Mouse (Mus musculus): ENCODE results near the gene Lyrm4. TPM values are rescaled to one million over a fixed set of nuclear protein-coding genes. Genes with fewer than 3 reads are reported as not detected.
"Not testable (repeated sequence)": the region's sequence is repeated elsewhere in the genome, so short reads cannot be mapped to it uniquely, and the experiment has no call there.

The Lyrm4 gene
- polyA plus RNA-seq, 1 experiment from 2014 or later = 24.8 TPM

- no peaks in the 10 kb centered on the region for H3K4me1 ChIP-seq (ENCODE audit: control insufficient read depth, insufficient read depth, low read length)
- ATAC-seq (ENCODE audit: low read depth) = no peak
- H3K4me3 ChIP-seq (ENCODE audit: low read depth, low read length) = no peak overlapping the region
- DNase-seq (ENCODE audit: low spot score) = no peak
- no peaks in the 10 kb centered on the region for H3K27me3 ChIP-seq (replicated peaks; ENCODE audit: control insufficient read depth, insufficient read depth, low read length)
- H3K36me3 ChIP-seq (ENCODE audit: control insufficient read depth, insufficient read depth, low read length) = no peaks in the 10 kb centered on the region
- no peak overlapping the region for H3K9ac ChIP-seq (ENCODE audit: low read depth, low read length)
- no peaks in the 10 kb centered on the region for H3K9me3 ChIP-seq (ENCODE audit: control insufficient read depth, low read length)
- no peak overlapping the region for H3K27ac ChIP-seq (replicated peaks; ENCODE audit: low read depth, low read length)
- H3K4me2 ChIP-seq (ENCODE audit: low read depth, low read length) = no peak overlapping the region
- 79% methylated on average over 3 of the region's 3 CpGs for WGBS
These were observed 122.1 kb downstream of the Lyrm4 start for GRCm38 (mm10) chr13:35995231-35995630.

GRCm38 (mm10) chr13:35994067-35994466, 123.3 kb downstream of the Lyrm4 start:
- Histone ChIP-seq H3K4me1 (ENCODE audit: control insufficient read depth, insufficient read depth, low read length) (no peaks in the 10 kb centered on the region), H3K4me3 (ENCODE audit: low read depth, low read length) (no peak overlapping the region), H3K36me3 (ENCODE audit: control insufficient read depth, insufficient read depth, low read length) (no peaks in the 10 kb centered on the region), H3K9ac (ENCODE audit: low read depth, low read length) (no peak overlapping the region), H3K4me2 (ENCODE audit: low read depth, low read length) (no peak overlapping the region), H3K27ac (replicated peaks; ENCODE audit: low read depth, low read length) (no peak overlapping the region), H3K27me3 (replicated peaks; ENCODE audit: control insufficient read depth, insufficient read depth, low read length) (no peaks in the 10 kb centered on the region), H3K9me3 (ENCODE audit: control insufficient read depth, low read length) (no peaks in the 10 kb centered on the region)
- DNase-seq (ENCODE audit: low spot score) = peak; percentile 47
- WGBS = 66% methylated on average over 8 of the region's 8 CpGs
- ATAC-seq (ENCODE audit: low read depth) = no peak

GRCm38 (mm10) chr13:35991185-35991584, 126.1 kb downstream of the Lyrm4 start:
- H3K4me1 ChIP-seq (ENCODE audit: control insufficient read depth, insufficient read depth, low read length); H3K9me3 ChIP-seq (ENCODE audit: control insufficient read depth, low read length); H3K9ac ChIP-seq (ENCODE audit: low read depth, low read length); H3K4me2 ChIP-seq (ENCODE audit: low read depth, low read length); H3K4me3 ChIP-seq (ENCODE audit: low read depth, low read length); DNase-seq (ENCODE audit: low spot score); H3K27me3 ChIP-seq (replicated peaks; ENCODE audit: control insufficient read depth, insufficient read depth, low read length); H3K36me3 ChIP-seq (ENCODE audit: control insufficient read depth, insufficient read depth, low read length); H3K27ac ChIP-seq (replicated peaks; ENCODE audit: low read depth, low read length); ATAC-seq (ENCODE audit: low read depth): not testable (repeated sequence)
- WGBS = 98% methylated on average over 18 of the region's 21 CpGs

- Histone ChIP-seq H3K27ac (replicated peaks; ENCODE audit: low read depth, low read length) (no peak overlapping the region), H3K9me3 (ENCODE audit: control insufficient read depth, low read length) (no peaks in the 10 kb centered on the region), H3K27me3 (replicated peaks; ENCODE audit: control insufficient read depth, insufficient read depth, low read length) (no peaks in the 10 kb centered on the region), H3K4me3 (ENCODE audit: low read depth, low read length) (no peak overlapping the region), H3K4me2 (ENCODE audit: low read depth, low read length) (no peak overlapping the region), H3K4me1 (ENCODE audit: control insufficient read depth, insufficient read depth, low read length) (no peaks in the 10 kb centered on the region), H3K9ac (ENCODE audit: low read depth, low read length) (no peak overlapping the region), H3K36me3 (ENCODE audit: control insufficient read depth, insufficient read depth, low read length) (no peaks in the 10 kb centered on the region)
- ATAC-seq (ENCODE audit: low read depth) (no peak), DNase-seq (ENCODE audit: low spot score) (no peak)
- 71% methylated on average over 3 of the region's 3 CpGs for WGBS
These were observed 128.0 kb downstream of the Lyrm4 start for GRCm38 (mm10) chr13:35989329-35989728.

GRCm38 (mm10) chr13:35982985-35983384, 134.3 kb downstream of the Lyrm4 start:
- 86% methylated on average over 6 of the region's 6 CpGs for WGBS
- ATAC-seq (ENCODE audit: low read depth) (no peak), DNase-seq (ENCODE audit: low spot score) (no peak)
- Histone ChIP-seq H3K9me3 (ENCODE audit: control insufficient read depth, low read length) (no peaks in the 10 kb centered on the region), H3K4me3 (ENCODE audit: low read depth, low read length) (no peak overlapping the region), H3K27me3 (replicated peaks; ENCODE audit: control insufficient read depth, insufficient read depth, low read length) (no peaks in the 10 kb centered on the region), H3K9ac (ENCODE audit: low read depth, low read length) (no peak overlapping the region), H3K36me3 (ENCODE audit: control insufficient read depth, insufficient read depth, low read length) (peaks cover 4% of the 10 kb centered on the region; the same call in 1 of the 2 replicates), H3K27ac (replicated peaks; ENCODE audit: low read depth, low read length) (no peak overlapping the region), H3K4me2 (ENCODE audit: low read depth, low read length) (no peak overlapping the region), H3K4me1 (ENCODE audit: control insufficient read depth, insufficient read depth, low read length) (no peaks in the 10 kb centered on the region)

GRCm38 (mm10) chr13:35980471-35980870, 136.9 kb downstream of the Lyrm4 start:
- ATAC-seq (ENCODE audit: low read depth) = no peak
- no peak overlapping the region for H3K27ac ChIP-seq (replicated peaks; ENCODE audit: low read depth, low read length)

GRCm38 (mm10) chr13:35976912-35977311, 140.4 kb downstream of the Lyrm4 start:
- H3K9ac ChIP-seq (ENCODE audit: low read depth, low read length) = no peak overlapping the region
- H3K36me3 ChIP-seq (ENCODE audit: control insufficient read depth, insufficient read depth, low read length) = peaks cover 4% of the 10 kb centered on the region; the same call in 1 of the 2 replicates
- ATAC-seq (ENCODE audit: low read depth) (no peak), DNase-seq (ENCODE audit: low spot score) (peak; percentile 30)
- H3K4me2 ChIP-seq (ENCODE audit: low read depth, low read length) = no peak overlapping the region
- no peak overlapping the region for H3K27ac ChIP-seq (replicated peaks; ENCODE audit: low read depth, low read length)
- no peak overlapping the region for H3K4me3 ChIP-seq (ENCODE audit: low read depth, low read length)
- 88% methylated on average over 7 of the region's 7 CpGs for WGBS
- H3K4me1 ChIP-seq (ENCODE audit: control insufficient read depth, insufficient read depth, low read length) = no peaks in the 10 kb centered on the region
- H3K27me3 ChIP-seq (replicated peaks; ENCODE audit: control insufficient read depth, insufficient read depth, low read length) = no peaks in the 10 kb centered on the region
- no peaks in the 10 kb centered on the region for H3K9me3 ChIP-seq (ENCODE audit: control insufficient read depth, low read length)

More at GRCm38 (mm10) chr13:35980471-35980870, 136.9 kb downstream of the Lyrm4 start:
- 81% methylated on average over 4 of the region's 4 CpGs for WGBS
- Histone ChIP-seq H3K4me1 (ENCODE audit: control insufficient read depth, insufficient read depth, low read length) (no peaks in the 10 kb centered on the region), H3K4me2 (ENCODE audit: low read depth, low read length) (no peak overlapping the region), H3K36me3 (ENCODE audit: control insufficient read depth, insufficient read depth, low read length) (peaks cover 4% of the 10 kb centered on the region; the same call in 1 of the 2 replicates), H3K4me3 (ENCODE audit: low read depth, low read length) (no peak overlapping the region), H3K9ac (ENCODE audit: low read depth, low read length) (no peak overlapping the region), H3K27me3 (replicated peaks; ENCODE audit: control insufficient read depth, insufficient read depth, low read length) (no peaks in the 10 kb centered on the region), H3K9me3 (ENCODE audit: control insufficient read depth, low read length) (no peaks in the 10 kb centered on the region)
- DNase-seq (ENCODE audit: low spot score) = no peak

GRCm38 (mm10) chr13:35969829-35970228, 147.5 kb downstream of the Lyrm4 start:
- Histone ChIP-seq H3K4me3 (ENCODE audit: low read depth, low read length) (peak overlapping the region; percentile 50), H3K27me3 (replicated peaks; ENCODE audit: control insufficient read depth, insufficient read depth, low read length) (peaks cover 20% of the 10 kb centered on the region), H3K27ac (replicated peaks; ENCODE audit: low read depth, low read length) (no peak overlapping the region), H3K4me1 (ENCODE audit: control insufficient read depth, insufficient read depth, low read length) (peaks cover 8% of the 10 kb centered on the region), H3K9ac (ENCODE audit: low read depth, low read length) (no peak overlapping the region), H3K4me2 (ENCODE audit: low read depth, low read length) (peak overlapping the region; percentile 100), H3K36me3 (ENCODE audit: control insufficient read depth, insufficient read depth, low read length) (no peaks in the 10 kb centered on the region), H3K9me3 (ENCODE audit: control insufficient read depth, low read length) (no peaks in the 10 kb centered on the region)
- ATAC-seq (ENCODE audit: low read depth) (no peak), DNase-seq (ENCODE audit: low spot score) (no peak)
- WGBS = 29% methylated on average over 9 of the region's 9 CpGs

- Histone ChIP-seq H3K4me1 (ENCODE audit: control insufficient read depth, insufficient read depth, low read length) (peaks cover 8% of the 10 kb centered on the region), H3K27ac (replicated peaks; ENCODE audit: low read depth, low read length) (no peak overlapping the region), H3K9ac (ENCODE audit: low read depth, low read length) (peak overlapping the region; percentile 56), H3K36me3 (ENCODE audit: control insufficient read depth, insufficient read depth, low read length) (no peaks in the 10 kb centered on the region), H3K4me3 (ENCODE audit: low read depth, low read length) (peak overlapping the region; percentile 50), H3K4me2 (ENCODE audit: low read depth, low read length) (peak overlapping the region; percentile 100), H3K27me3 (replicated peaks; ENCODE audit: control insufficient read depth, insufficient read depth, low read length) (peaks cover 20% of the 10 kb centered on the region), H3K9me3 (ENCODE audit: control insufficient read depth, low read length) (no peaks in the 10 kb centered on the region)
- DNase-seq (ENCODE audit: low spot score) = peak; percentile 11
- ATAC-seq (ENCODE audit: low read depth) = no peak
- WGBS = under 1% methylated on average over 18 of the region's 18 CpGs
These were observed 147.9 kb downstream of the Lyrm4 start for GRCm38 (mm10) chr13:35969431-35969721.

All from embryonic facial prominence, embryonic 14.5 days (tissue).